Mouse (Mus musculus): Measurements from ENCODE around the gene Ece1.

Gene Ece1

DNA sequence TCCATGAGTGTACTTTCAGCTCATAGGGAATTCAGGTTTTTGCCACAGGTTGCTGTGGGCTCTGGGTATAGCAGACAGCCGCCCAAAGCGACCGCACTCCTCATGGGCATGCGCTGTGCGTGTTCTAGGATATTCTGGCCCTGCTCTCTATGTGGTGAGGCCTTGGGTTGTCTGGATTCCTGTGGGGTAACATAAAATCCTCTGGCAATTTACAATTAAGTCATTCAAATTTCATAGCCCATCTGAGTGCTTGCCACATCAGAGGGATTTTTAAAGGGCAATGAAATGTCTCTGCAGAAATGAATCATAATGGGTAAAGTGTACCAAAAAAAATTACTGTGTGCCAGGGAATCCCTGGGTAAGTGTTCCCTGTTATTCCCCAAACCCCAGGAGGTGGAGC is 127.4 kb downstream of the Ece1 start:
- peaks cover 24% of the 10 kb centered on the region for H3K4me1 ChIP-seq (replicated peaks; ENCODE audit: low read depth, low read length)
- peaks cover 33% of the 10 kb centered on the region for H3K27me3 ChIP-seq (ENCODE audit: insufficient read depth, low read length)
- H3K4me3 ChIP-seq (replicated peaks; ENCODE audit: low read length): no peak overlapping the region
- peaks cover 3% of the 10 kb centered on the region; the same call in 1 of the 2 replicates for H3K9me3 ChIP-seq (ENCODE audit: low read length)
- no peaks in the 10 kb centered on the region for H3K36me3 ChIP-seq (ENCODE audit: insufficient read depth, low read length)
- TF ChIP-seq POU5F1 (IDR thresholded peaks at IDR 0.05; ENCODE audit: borderline replicate concordance, low read length) (no peak), CTCF (conservative IDR thresholded peaks at IDR 0.05; ENCODE audit: low read length) (no peak), NANOG (IDR thresholded peaks at IDR 0.05; ENCODE audit: borderline replicate concordance, low read length) (no peak)

DNA sequence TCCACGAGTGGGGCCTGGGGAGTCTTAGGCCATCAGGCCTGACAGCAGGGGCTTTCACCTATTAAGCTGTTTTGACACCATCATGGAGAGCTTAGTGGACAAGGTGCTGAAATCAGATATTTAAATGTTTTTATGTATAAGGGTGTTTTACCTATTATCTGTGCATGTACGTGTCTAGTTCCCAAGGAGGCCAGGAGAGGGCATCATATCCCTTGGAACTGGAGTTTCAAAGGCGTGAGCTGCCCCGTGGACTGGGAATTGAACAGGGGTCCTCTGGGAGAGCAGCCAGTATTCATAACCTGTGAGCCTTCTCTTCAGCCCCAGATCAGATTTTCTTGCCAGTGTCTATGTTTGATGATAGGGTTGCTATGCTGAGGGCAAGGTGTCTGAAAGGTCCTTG is 128.4 kb downstream of the Ece1 start:
- Histone ChIP-seq H3K9me3 (ENCODE audit: low read length) (peaks cover 3% of the 10 kb centered on the region; the same call in 1 of the 2 replicates), H3K36me3 (ENCODE audit: insufficient read depth, low read length) (peaks cover 6% of the 10 kb centered on the region), H3K27me3 (ENCODE audit: insufficient read depth, low read length) (peaks cover 38% of the 10 kb centered on the region), H3K4me3 (replicated peaks; ENCODE audit: low read length) (no peak overlapping the region), H3K4me1 (replicated peaks; ENCODE audit: low read depth, low read length) (peaks cover 34% of the 10 kb centered on the region)
- TF ChIP-seq POU5F1 (IDR thresholded peaks at IDR 0.05; ENCODE audit: borderline replicate concordance, low read length) (no peak), CTCF (conservative IDR thresholded peaks at IDR 0.05; ENCODE audit: low read length) (peak; percentile 30)

DNA sequence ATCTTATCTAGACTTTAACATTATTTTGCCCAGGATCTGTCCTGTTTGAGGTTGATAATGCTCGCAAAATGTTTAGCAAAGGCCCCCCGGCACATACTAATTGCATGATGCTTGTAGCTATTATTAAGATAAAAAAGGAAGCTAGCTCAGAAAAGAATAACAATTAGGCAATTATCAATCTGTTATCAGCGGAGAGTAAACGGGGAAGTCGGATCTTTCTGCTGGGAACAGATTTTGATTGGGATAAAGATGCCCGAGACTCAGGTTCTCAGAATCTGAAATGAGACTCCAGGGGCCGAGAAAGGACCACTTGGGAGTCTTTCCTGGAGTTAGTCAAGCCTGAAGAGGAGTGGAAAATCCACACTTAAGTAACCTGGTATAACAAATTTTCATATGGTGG is 129.2 kb downstream of the Ece1 start:
- Histone ChIP-seq H3K9me3 (ENCODE audit: low read length) (peaks cover 3% of the 10 kb centered on the region; the same call in 1 of the 2 replicates), H3K36me3 (ENCODE audit: insufficient read depth, low read length) (peaks cover 14% of the 10 kb centered on the region), H3K27me3 (ENCODE audit: insufficient read depth, low read length) (peaks cover 40% of the 10 kb centered on the region), H3K4me3 (replicated peaks; ENCODE audit: low read length) (no peak overlapping the region), H3K4me1 (replicated peaks; ENCODE audit: low read depth, low read length) (peaks cover 42% of the 10 kb centered on the region)
- TF ChIP-seq NANOG (IDR thresholded peaks at IDR 0.05; ENCODE audit: borderline replicate concordance, low read length) (no peak), CTCF (conservative IDR thresholded peaks at IDR 0.05; ENCODE audit: low read length) (no peak), POU5F1 (IDR thresholded peaks at IDR 0.05; ENCODE audit: borderline replicate concordance, low read length) (no peak)

DNA sequence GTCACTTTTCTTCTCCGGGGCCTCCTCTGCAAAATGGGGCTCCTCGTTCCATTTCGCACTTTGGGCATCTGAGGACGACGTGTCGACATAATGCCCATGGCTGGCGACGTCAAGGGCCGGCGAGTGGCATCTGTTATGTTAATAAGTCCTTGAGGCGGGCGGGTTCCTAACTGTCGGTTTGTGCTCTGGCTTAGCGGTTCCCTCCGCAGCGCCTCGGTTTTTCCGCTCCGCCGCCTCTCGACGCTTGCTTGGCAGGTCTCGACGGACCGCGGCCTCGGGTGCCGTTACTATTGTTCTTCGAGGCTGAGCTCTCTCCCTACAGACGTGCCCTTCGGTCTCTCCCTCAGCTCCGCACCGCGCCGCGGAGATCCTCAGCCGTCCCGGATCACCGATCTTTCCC is 130.9 kb downstream of the Ece1 start, which contains the start of gene Eif4g3:
TSS of gene Eif4g3 (plus strand) at position 133 of the 400 bp plus-strand sequence.
- Histone ChIP-seq H3K4me3 (replicated peaks; ENCODE audit: low read length) (peak within 1 kb of the TSS; percentile 85), H3K4me1 (replicated peaks; ENCODE audit: low read depth, low read length) (peaks cover 47% of the 10 kb centered on the region), H3K9me3 (ENCODE audit: low read length) (peaks cover 3% of the 10 kb centered on the region; the same call in 1 of the 2 replicates), H3K36me3 (ENCODE audit: insufficient read depth, low read length) (peaks cover 26% of the 10 kb centered on the region), H3K27me3 (ENCODE audit: insufficient read depth, low read length) (peaks cover 40% of the 10 kb centered on the region)
- TF ChIP-seq NANOG (IDR thresholded peaks at IDR 0.05; ENCODE audit: borderline replicate concordance, low read length) (no peak), CTCF (conservative IDR thresholded peaks at IDR 0.05; ENCODE audit: low read length) (no peak), POU5F1 (IDR thresholded peaks at IDR 0.05; ENCODE audit: borderline replicate concordance, low read length) (no peak)

DNA sequence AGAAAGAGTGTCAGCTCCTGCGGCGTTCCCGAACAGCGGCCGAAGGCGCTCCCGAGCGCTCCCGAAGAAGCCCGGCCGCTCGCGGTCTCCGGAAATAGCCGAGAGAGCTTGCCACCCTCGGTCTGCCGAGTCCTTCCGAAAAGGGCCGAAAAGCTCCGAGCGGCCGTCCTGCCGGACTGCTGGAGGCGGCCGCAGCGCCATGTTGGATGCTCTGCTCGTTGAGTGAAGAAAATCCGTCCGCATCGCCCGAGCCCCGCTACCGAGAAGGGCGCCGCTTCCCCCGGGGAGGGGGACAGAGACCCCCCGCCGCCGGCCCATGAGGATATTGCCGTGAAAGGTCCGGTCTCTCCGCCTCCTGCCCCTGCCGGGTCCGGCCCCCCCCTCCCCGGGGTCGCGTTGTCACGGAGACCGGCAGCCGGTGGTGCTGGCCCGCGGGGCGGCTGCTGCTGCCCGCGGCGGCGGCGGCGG is 131.3 kb downstream of the Ece1 start:
- Histone ChIP-seq H3K27me3 (ENCODE audit: insufficient read depth, low read length) (peaks cover 40% of the 10 kb centered on the region), H3K36me3 (ENCODE audit: insufficient read depth, low read length) (peaks cover 30% of the 10 kb centered on the region), H3K4me3 (replicated peaks; ENCODE audit: low read length) (peak overlapping the region; percentile 85), H3K9me3 (ENCODE audit: low read length) (peaks cover 3% of the 10 kb centered on the region; the same call in 1 of the 2 replicates), H3K4me1 (replicated peaks; ENCODE audit: low read depth, low read length) (peaks cover 50% of the 10 kb centered on the region)
- TF ChIP-seq NANOG (IDR thresholded peaks at IDR 0.05; ENCODE audit: borderline replicate concordance, low read length): no peak
- TF ChIP-seq POU5F1 (IDR thresholded peaks at IDR 0.05; ENCODE audit: borderline replicate concordance, low read length): no peak
- no peak for TF ChIP-seq CTCF (conservative IDR thresholded peaks at IDR 0.05; ENCODE audit: low read length)

DNA sequence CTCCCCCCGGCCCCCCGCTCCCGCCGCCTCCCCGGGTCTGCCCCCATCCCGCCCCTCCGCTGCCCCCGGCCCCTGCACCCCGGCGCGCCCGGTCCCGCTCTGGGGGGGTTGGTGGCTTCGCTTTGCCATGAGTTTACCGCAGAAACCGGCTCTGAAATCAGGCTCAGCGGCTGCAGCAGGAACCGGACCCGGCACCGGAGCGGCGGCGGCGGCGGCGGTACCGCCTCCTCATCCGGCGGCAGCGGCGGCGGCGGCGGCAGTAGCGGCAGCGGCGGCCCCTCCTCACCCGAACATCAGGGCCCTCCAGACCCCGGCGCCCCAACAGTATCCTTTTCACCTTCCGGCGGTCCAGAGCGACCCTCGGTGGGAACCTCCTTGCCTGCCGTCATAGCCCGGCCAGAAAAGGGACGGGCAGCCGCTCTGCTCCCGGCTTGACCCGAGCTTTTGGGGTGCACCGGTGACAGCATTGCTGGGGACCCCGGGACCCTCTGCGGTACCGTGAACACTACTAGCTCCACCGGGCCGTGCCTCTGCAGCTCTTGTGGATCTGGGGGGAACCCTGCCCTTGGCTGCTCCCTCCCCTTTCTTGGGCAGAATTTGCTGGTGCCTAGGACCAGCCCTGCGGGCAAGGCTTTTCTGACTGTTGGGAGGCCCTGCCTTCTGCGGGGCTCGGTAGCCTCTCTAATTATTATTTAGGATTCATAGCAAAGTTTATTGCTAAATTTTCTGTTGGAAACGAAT is 132.0 kb downstream of the Ece1 start:
- H3K36me3 ChIP-seq (ENCODE audit: insufficient read depth, low read length): peaks cover 37% of the 10 kb centered on the region
- peaks cover 37% of the 10 kb centered on the region for H3K27me3 ChIP-seq (ENCODE audit: insufficient read depth, low read length)
- peaks cover 3% of the 10 kb centered on the region; the same call in 1 of the 2 replicates for H3K9me3 ChIP-seq (ENCODE audit: low read length)
- H3K4me1 ChIP-seq (replicated peaks; ENCODE audit: low read depth, low read length): peaks cover 50% of the 10 kb centered on the region
- TF ChIP-seq CTCF (conservative IDR thresholded peaks at IDR 0.05; ENCODE audit: low read length): no peak
- TF ChIP-seq POU5F1 (IDR thresholded peaks at IDR 0.05; ENCODE audit: borderline replicate concordance, low read length): no peak
- no peak for TF ChIP-seq NANOG (IDR thresholded peaks at IDR 0.05; ENCODE audit: borderline replicate concordance, low read length)
- H3K4me3 ChIP-seq (replicated peaks; ENCODE audit: low read length): peak overlapping the region; percentile 85

DNA sequence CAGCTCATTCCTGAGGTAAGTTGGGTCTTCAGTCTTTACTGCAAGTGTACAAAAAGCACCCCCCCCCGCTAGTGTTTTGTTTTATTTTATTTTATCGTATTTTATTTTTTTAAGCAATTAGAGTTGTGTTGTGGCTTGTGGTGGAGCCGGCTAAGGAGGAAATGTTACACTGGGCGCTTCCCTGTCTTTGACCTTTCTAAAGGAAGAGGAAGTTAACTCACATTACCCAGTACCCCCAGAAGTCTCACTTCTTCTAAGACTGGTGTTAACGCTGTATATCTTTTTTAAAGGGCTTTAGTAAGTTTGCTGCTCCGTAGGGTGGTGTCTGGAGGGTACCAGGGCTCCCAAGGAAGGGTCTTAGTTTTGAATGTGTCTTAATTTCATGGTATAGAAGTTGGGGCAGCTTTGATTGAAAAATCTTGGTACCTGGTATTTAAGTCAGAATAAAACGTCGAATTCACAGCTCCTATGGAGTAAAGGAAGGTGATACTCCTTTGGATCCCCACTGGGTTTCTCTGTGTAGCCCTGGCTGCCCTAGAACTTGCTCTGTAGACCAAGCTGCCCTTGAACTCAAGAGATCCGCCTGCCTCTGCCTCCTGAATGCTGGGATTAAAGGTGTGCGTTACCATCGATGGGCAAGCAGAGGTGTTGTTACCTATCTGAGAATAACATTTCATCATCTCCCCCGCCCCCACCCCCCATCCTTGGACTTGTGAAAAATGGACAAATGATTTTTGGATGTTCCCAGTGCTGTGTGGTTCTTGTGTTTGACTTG is 132.7 kb downstream of the Ece1 start:
- Histone ChIP-seq H3K36me3 (ENCODE audit: insufficient read depth, low read length) (peaks cover 44% of the 10 kb centered on the region), H3K9me3 (ENCODE audit: low read length) (peaks cover 3% of the 10 kb centered on the region; the same call in 1 of the 2 replicates), H3K4me1 (replicated peaks; ENCODE audit: low read depth, low read length) (peaks cover 50% of the 10 kb centered on the region), H3K27me3 (ENCODE audit: insufficient read depth, low read length) (peaks cover 34% of the 10 kb centered on the region), H3K4me3 (replicated peaks; ENCODE audit: low read length) (peak overlapping the region; percentile 85)
- TF ChIP-seq CTCF (conservative IDR thresholded peaks at IDR 0.05; ENCODE audit: low read length): no peak
- TF ChIP-seq POU5F1 (IDR thresholded peaks at IDR 0.05; ENCODE audit: borderline replicate concordance, low read length): no peak
- no peak for TF ChIP-seq NANOG (IDR thresholded peaks at IDR 0.05; ENCODE audit: borderline replicate concordance, low read length)

DNA sequence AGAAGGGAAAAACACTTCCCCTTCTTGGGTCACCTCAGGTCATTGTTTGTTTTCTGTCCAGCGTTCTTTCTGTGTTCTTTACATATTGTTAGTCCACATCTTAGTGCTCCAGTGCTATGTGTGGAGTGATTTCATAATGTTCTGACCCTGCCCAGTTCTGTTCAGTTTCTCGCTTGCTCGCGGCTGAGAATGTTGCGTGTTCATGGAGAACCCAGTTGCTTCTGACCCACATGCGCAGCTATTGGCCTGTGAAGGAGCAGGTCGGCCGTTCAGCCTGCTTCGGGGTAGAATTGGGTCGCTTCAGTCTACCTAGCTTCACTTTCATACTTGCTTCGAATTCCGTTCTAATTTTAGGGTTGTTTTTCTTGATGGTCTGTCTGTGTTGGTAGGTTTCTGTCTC is 133.4 kb downstream of the Ece1 start:
- Histone ChIP-seq H3K36me3 (ENCODE audit: insufficient read depth, low read length) (peaks cover 47% of the 10 kb centered on the region), H3K4me3 (replicated peaks; ENCODE audit: low read length) (no peak overlapping the region), H3K4me1 (replicated peaks; ENCODE audit: low read depth, low read length) (peaks cover 52% of the 10 kb centered on the region), H3K27me3 (ENCODE audit: insufficient read depth, low read length) (peaks cover 33% of the 10 kb centered on the region), H3K9me3 (ENCODE audit: low read length) (peaks cover 3% of the 10 kb centered on the region; the same call in 1 of the 2 replicates)
- TF ChIP-seq NANOG (IDR thresholded peaks at IDR 0.05; ENCODE audit: borderline replicate concordance, low read length): no peak
